Mouse (Mus musculus) forebrain, embryonic 12.5 days (tissue): ENCODE measurements at regions not wholly inside any gene's neighbourhood (a gene's known extent, or its start where the extent isn't known, plus 50 kb on each side); places are given as distances from the start of the nearest gene placed in this dataset.

Source experiments
- ATAC-seq: fragments of 200-750 bp; cut with Nextera tagmentation; 2 replicates; pipeline ENCODE4 v1.8.0; 2017; ENCODE audit warnings: moderate TSS enrichment; ENCODE audit not compliant: low FRiP score
- H3K27ac ChIP-seq: fragments of 300-500 bp; sonication (generic); 2 replicates; pipeline ENCODE4 v1.5.1; 2016; ENCODE audit warnings: mild to moderate bottlenecking
- H3K27me3 ChIP-seq: fragments of 300-500 bp; sonication (generic); 2 replicates; pipeline ENCODE4 v1.6.1; 2016; ENCODE audit warnings: mild to moderate bottlenecking
- H3K36me3 ChIP-seq: fragments of 300-500 bp; sonication (generic); replicated peaks from 2 replicates; pipeline ENCODE4 v1.6.1; 2016; ENCODE audit warnings: mild to moderate bottlenecking
- H3K4me1 ChIP-seq: fragments of 300-500 bp; sonication (generic); 2 replicates; pipeline ENCODE4 v1.6.1; 2016
- H3K4me2 ChIP-seq: fragments of 300-500 bp; sonication (generic); 2 replicates; pipeline ENCODE4 v1.6.1; 2016; ENCODE audit warnings: mild to moderate bottlenecking, moderate library complexity
- H3K4me3 ChIP-seq: fragments of 300-500 bp; sonication (generic); replicated peaks from 2 replicates; pipeline ENCODE4 v1.5.1; 2016; ENCODE audit warnings: mild to moderate bottlenecking
- H3K9ac ChIP-seq: fragments of 300-500 bp; sonication (generic); 2 replicates; pipeline ENCODE4 v1.6.1; 2016; ENCODE audit warnings: mild to moderate bottlenecking
- H3K9me3 ChIP-seq: fragments of 300-500 bp; sonication (generic); 2 replicates; pipeline ENCODE4 v1.6.1; 2016
- WGBS: fragments of 180-500 bp; shearing (Covaris S2); methylation state at CpG from one replicate; pipeline ENCODE4 v1.1.7; 2016; 5-methylcytosine and 5-hydroxymethylcytosine counted together

GRCm38 (mm10) chr2:95142151-95142550 is 704.2 kb upstream of the Api5 start:
- no peak overlapping the region for H3K4me3 ChIP-seq
- H3K36me3 ChIP-seq, result no peaks in the 10 kb centered on the region
- H3K27me3 ChIP-seq, result no peaks in the 10 kb centered on the region
- H3K4me1 ChIP-seq, result no peaks in the 10 kb centered on the region
- H3K9ac ChIP-seq, result no peak overlapping the region
- H3K4me2 ChIP-seq, result no peak overlapping the region
- 18% methylated on average over 3 of the region's 3 CpGs for WGBS
- no peaks in the 10 kb centered on the region for H3K9me3 ChIP-seq
- no peak overlapping the region for H3K27ac ChIP-seq
- ATAC-seq, result no peak

GRCm38 (mm10) chr2:95140116-95140515 is 702.2 kb upstream of the Api5 start:
- Histone ChIP-seq H3K9ac (no peak overlapping the region), H3K27me3 (no peaks in the 10 kb centered on the region), H3K4me2 (no peak overlapping the region), H3K9me3 (no peaks in the 10 kb centered on the region), H3K4me1 (no peaks in the 10 kb centered on the region), H3K27ac (no peak overlapping the region), H3K4me3 (no peak overlapping the region), H3K36me3 (no peaks in the 10 kb centered on the region)
- 50% methylated on average over 1 of the region's 1 CpGs for WGBS
- ATAC-seq, result no peak

GRCm38 (mm10) chr2:95136636-95137035 is 698.7 kb upstream of the Api5 start:
- Histone ChIP-seq H3K27ac (no peak overlapping the region), H3K36me3 (no peaks in the 10 kb centered on the region), H3K9me3 (no peaks in the 10 kb centered on the region), H3K4me2 (no peak overlapping the region), H3K27me3 (no peaks in the 10 kb centered on the region), H3K4me3 (no peak overlapping the region), H3K9ac (no peak overlapping the region), H3K4me1 (no peaks in the 10 kb centered on the region)
- 85% methylated on average over 6 of the region's 6 CpGs for WGBS
- no peak for ATAC-seq

- ATAC-seq, result no peak
- Histone ChIP-seq H3K4me1 (no peaks in the 10 kb centered on the region), H3K27ac (no peak overlapping the region), H3K4me2 (no peak overlapping the region), H3K27me3 (0 out of 2 replicates have a peak, but pooled peaks cover 2% of the 10 kb centered on the region), H3K36me3 (no peaks in the 10 kb centered on the region), H3K9me3 (no peaks in the 10 kb centered on the region), H3K4me3 (no peak overlapping the region), H3K9ac (no peak overlapping the region)
- 76% methylated on average over 2 of the region's 2 CpGs for WGBS
Observed at GRCm38 (mm10) chr2:95131181-95131580, 693.2 kb upstream of the Api5 start.

GRCm38 (mm10) chr2:95128721-95129120 is 690.8 kb upstream of the Api5 start:
- no peaks in the 10 kb centered on the region for H3K4me1 ChIP-seq
- peak; percentile 33; the same call in 1 of the 2 replicates for ATAC-seq
- H3K36me3 ChIP-seq, result no peaks in the 10 kb centered on the region
- H3K9ac ChIP-seq, result no peak overlapping the region
- H3K4me2 ChIP-seq, result no peak overlapping the region
- H3K9me3 ChIP-seq, result no peaks in the 10 kb centered on the region
- H3K4me3 ChIP-seq, result no peak overlapping the region
- 7% methylated on average over 1 of the region's 1 CpGs for WGBS
- no peak overlapping the region for H3K27ac ChIP-seq
- 0 out of 2 replicates have a peak, but pooled peaks cover 2% of the 10 kb centered on the region for H3K27me3 ChIP-seq

GRCm38 (mm10) chr2:95119544-95119943 is 681.6 kb upstream of the Api5 start:
- no peaks in the 10 kb centered on the region for H3K4me1 ChIP-seq
- H3K27ac ChIP-seq, result no peak overlapping the region
- H3K4me2 ChIP-seq, result no peak overlapping the region
- no peak overlapping the region for H3K4me3 ChIP-seq
- H3K9ac ChIP-seq, result no peak overlapping the region
- H3K36me3 ChIP-seq, result no peaks in the 10 kb centered on the region
- no peak for ATAC-seq
- H3K9me3 ChIP-seq, result no peaks in the 10 kb centered on the region
- no peaks in the 10 kb centered on the region for H3K27me3 ChIP-seq

- Histone ChIP-seq H3K4me3 (no peak overlapping the region), H3K9ac (no peak overlapping the region), H3K4me2 (no peak overlapping the region), H3K36me3 (no peaks in the 10 kb centered on the region), H3K4me1 (no peaks in the 10 kb centered on the region), H3K9me3 (no peaks in the 10 kb centered on the region), H3K27me3 (no peaks in the 10 kb centered on the region), H3K27ac (no peak overlapping the region)
- WGBS, result 83% methylated on average over 5 of the region's 5 CpGs
- no peak for ATAC-seq
Observed at GRCm38 (mm10) chr2:95097055-95097454, 659.1 kb upstream of the Api5 start.

- no peaks in the 10 kb centered on the region for H3K9me3 ChIP-seq
- WGBS, result 24% methylated on average over 1 of the region's 1 CpGs
Observed at GRCm38 (mm10) chr2:95054636-95055035, 616.7 kb upstream of the Api5 start.

GRCm38 (mm10) chr2:95053866-95054265 is 615.9 kb upstream of the Api5 start:
- 86% methylated on average over 3 of the region's 3 CpGs for WGBS
- Histone ChIP-seq H3K36me3 (no peaks in the 10 kb centered on the region), H3K4me1 (no peaks in the 10 kb centered on the region), H3K9me3 (no peaks in the 10 kb centered on the region), H3K4me3 (no peak overlapping the region), H3K27ac (no peak overlapping the region), H3K4me2 (no peak overlapping the region), H3K27me3 (no peaks in the 10 kb centered on the region), H3K9ac (no peak overlapping the region)
- no peak for ATAC-seq

More at GRCm38 (mm10) chr2:95054636-95055035, 616.7 kb upstream of the Api5 start:
- Histone ChIP-seq H3K27me3 (no peaks in the 10 kb centered on the region), H3K9ac (no peak overlapping the region), H3K27ac (no peak overlapping the region), H3K4me2 (no peak overlapping the region), H3K4me3 (no peak overlapping the region), H3K36me3 (no peaks in the 10 kb centered on the region), H3K4me1 (no peaks in the 10 kb centered on the region)
- ATAC-seq, result 0 out of 2 replicates have a peak, but pooled peaks have one; percentile 23
